10 mouse cellular contexts compared by ENCODE assay signal in genomic region chr4:148377368-148377767, GRCm38 (mm10).
DNase-seq lines count a peak whose midpoint lies in the region; ATAC-seq and TF ChIP-seq lines count a peak whose summit lies in the region.
"Had no signal": no experiment of that assay in that cellular context is flagged by ENCODE, and none has a peak within 500 bp of the region (broad histone marks: within the 10 kb centered on the region; RNA-seq: fewer than 3 reads in every experiment).

No protein-coding gene starts in this region.

- peak; percentile 61; the same call in 1 of the 2 replicates for ATAC-seq in kidney, embryonic 16.5 days (ENCODE audit: low FRiP score, low TSS enrichment)
- peak; percentile 30; the same call in 1 of the 2 replicates for ATAC-seq in forebrain, embryonic 12.5 days (ENCODE audit: low FRiP score)
- peak; percentile 66 for ATAC-seq in midbrain, embryonic 13.5 days

- no peak overlapping the region for H3K9ac ChIP-seq in kidney, embryonic 16.5 days (replicated peaks; ENCODE audit: low read length)
- H3K9ac ChIP-seq in forebrain, embryonic 12.5 days = no peak overlapping the region
- no peak overlapping the region for H3K9ac ChIP-seq in midbrain, embryonic 13.5 days (replicated peaks)

- DNase-seq in kidney, adult 2 months = no peak
- DNase-seq in adrenal gland, postnatal 10 days = peak; percentile 67
- no peak for DNase-seq in c-Kit-positive CD71-positive TER-119-positive erythroid progenitor cells, embryonic 14.5 days (ENCODE audit: low spot score)
- DNase-seq in cerebellum, adult 8-10 months = no peak
- DNase-seq in right cerebral cortex, adult 2 months (ENCODE audit: low spot score in 2 of 2) = no peak
- DNase-seq: lung, postnatal 14 days had no signal

- H3K4me1 ChIP-seq in kidney, embryonic 16.5 days (ENCODE audit: insufficient read depth, low read length) = peaks cover 5% of the 10 kb centered on the region; the same call in 1 of the 2 replicates
- no peaks in the 10 kb centered on the region for H3K4me1 ChIP-seq in kidney, adult 2 months (ENCODE audit: control insufficient read depth, insufficient read depth, low read length)
- peaks cover 27% of the 10 kb centered on the region for H3K4me1 ChIP-seq in forebrain, embryonic 12.5 days
- peaks cover 43% of the 10 kb centered on the region for H3K4me1 ChIP-seq in midbrain, embryonic 13.5 days (replicated peaks)

- 33% methylated on average over 8 of the region's 8 CpGs for WGBS in kidney, embryonic 16.5 days
- WGBS in kidney, adult 2 months = 32% methylated on average over 8 of the region's 8 CpGs
- 32% methylated on average over 8 of the region's 8 CpGs for WGBS in forebrain, embryonic 12.5 days
- WGBS in midbrain, embryonic 13.5 days = 38% methylated on average over 8 of the region's 8 CpGs

- H3K27me3 ChIP-seq in kidney, embryonic 16.5 days (ENCODE audit: insufficient read depth, low read length) = no peaks in the 10 kb centered on the region
- no peaks in the 10 kb centered on the region for H3K27me3 ChIP-seq in kidney, adult 2 months (replicated peaks; ENCODE audit: control insufficient read depth, insufficient read depth, low read length)
- no peaks in the 10 kb centered on the region for H3K27me3 ChIP-seq in forebrain, embryonic 12.5 days
- no peaks in the 10 kb centered on the region for H3K27me3 ChIP-seq in midbrain, embryonic 13.5 days

- no peaks in the 10 kb centered on the region for H3K36me3 ChIP-seq in kidney, embryonic 16.5 days (ENCODE audit: insufficient read depth, low read length)
- H3K36me3 ChIP-seq in kidney, adult 2 months (ENCODE audit: control insufficient read depth, insufficient read depth, low read length) = no peaks in the 10 kb centered on the region
- no peaks in the 10 kb centered on the region for H3K36me3 ChIP-seq in forebrain, embryonic 12.5 days (replicated peaks)
- no peaks in the 10 kb centered on the region for H3K36me3 ChIP-seq in midbrain, embryonic 13.5 days
- H3K36me3 ChIP-seq: G1E had no signal

- no peak overlapping the region for H3K4me2 ChIP-seq in kidney, embryonic 16.5 days (replicated peaks; ENCODE audit: low read depth, low read length)
- H3K4me2 ChIP-seq in forebrain, embryonic 12.5 days = no peak overlapping the region
- no peak overlapping the region for H3K4me2 ChIP-seq in midbrain, embryonic 13.5 days (replicated peaks)

- no peak overlapping the region for H3K4me3 ChIP-seq in kidney, embryonic 16.5 days (ENCODE audit: low read length)
- no peak overlapping the region for H3K4me3 ChIP-seq in kidney, adult 2 months (ENCODE audit: insufficient read depth, low read depth, low read length)
- no peak overlapping the region for H3K4me3 ChIP-seq in forebrain, embryonic 12.5 days (replicated peaks)
- no peak overlapping the region for H3K4me3 ChIP-seq in midbrain, embryonic 13.5 days (replicated peaks)

- no peak for TF ChIP-seq POLR2A in kidney, adult 2 months (IDR thresholded peaks at IDR 0.05; ENCODE audit: low read depth, low read length)

- H3K27ac ChIP-seq in kidney, embryonic 16.5 days (ENCODE audit: low read length) = no peak overlapping the region
- no peak overlapping the region for H3K27ac ChIP-seq in kidney, adult 2 months (ENCODE audit: insufficient read depth, low read depth, low read length)
- no peak overlapping the region for H3K27ac ChIP-seq in forebrain, embryonic 12.5 days
- no peak overlapping the region for H3K27ac ChIP-seq in midbrain, embryonic 13.5 days

- TF ChIP-seq CTCF in kidney, adult 2 months (conservative IDR thresholded peaks at IDR 0.05; ENCODE audit: insufficient read depth, insufficient read length, low read depth, low read length) = no peak

- H3K9me3 ChIP-seq in kidney, embryonic 16.5 days (ENCODE audit: low read length) = no peaks in the 10 kb centered on the region
- no peaks in the 10 kb centered on the region for H3K9me3 ChIP-seq in forebrain, embryonic 12.5 days
- H3K9me3 ChIP-seq in midbrain, embryonic 13.5 days = 0 out of 2 replicates have a peak, but pooled peaks cover 4% of the 10 kb centered on the region
- H3K9me3 ChIP-seq: G1E had no signal
